Mouse (Mus musculus): Measurements from ENCODE around the gene Ube2s.
A peak's percentile ranks its signal among the peaks of the same experiment; 100 is the strongest.
"Not testable (repeated sequence)": the region's sequence is repeated elsewhere in the genome, so short reads cannot be mapped to it uniquely, and the experiment has no call there.

Gene Ube2s

GRCm38 (mm10) chr7:4821690-4822089 is 9.3 kb upstream of the Ube2s start:
- no peak for DNase-seq (ENCODE audit: low read depth, low spot score)

- DNase-seq (ENCODE audit: low read depth, low spot score), result not testable (repeated sequence)
Observed at GRCm38 (mm10) chr7:4820925-4821324, 8.5 kb upstream of the Ube2s start.

GRCm38 (mm10) chr7:4816559-4816958 is 4.2 kb upstream of the Ube2s start:
- no peak for DNase-seq (ENCODE audit: low read depth, low spot score)

- no peak for DNase-seq (ENCODE audit: low read depth, low spot score)
Observed at GRCm38 (mm10) chr7:4813105-4813791, 858 bp upstream of the Ube2s start.

GRCm38 (mm10) chr7:4811842-4812302 is 518 bp downstream of the Ube2s start:
- DNase-seq (ENCODE audit: low read depth, low spot score), result no peak

- DNase-seq (ENCODE audit: low read depth, low spot score), result not testable (repeated sequence)
Observed at GRCm38 (mm10) chr7:4811131-4811530, 1.3 kb downstream of the Ube2s start.

- DNase-seq (ENCODE audit: low read depth, low spot score), result no peak
Observed at GRCm38 (mm10) chr7:4806716-4807115, 5.7 kb downstream of the Ube2s start.

GRCm38 (mm10) chr7:4802247-4802646 is 10.1 kb downstream of the Ube2s start:
- no peak for DNase-seq (ENCODE audit: low read depth, low spot score)

- DNase-seq (ENCODE audit: low read depth, low spot score), result no peak
Observed at GRCm38 (mm10) chr7:4795767-4796433, 16.5 kb downstream of the Ube2s start.

- DNase-seq (ENCODE audit: low read depth, low spot score), result no peak
Observed at GRCm38 (mm10) chr7:4794631-4795168, 17.7 kb downstream of the Ube2s start.

GRCm38 (mm10) chr7:4793674-4794073 is 18.7 kb downstream of the Ube2s start:
- DNase-seq (ENCODE audit: low read depth, low spot score), result no peak

GRCm38 (mm10) chr7:4793248-4793647 is 19.1 kb downstream of the Ube2s start:
- not testable (repeated sequence) for DNase-seq (ENCODE audit: low read depth, low spot score)

- peak; percentile 90 for DNase-seq (ENCODE audit: low read depth, low spot score)
Observed at GRCm38 (mm10) chr7:4792278-4793212, 19.8 kb downstream of the Ube2s start, which contains the start of gene Rpl28. Gene Rpl28 (plus strand): TSS chr7:4792874.

GRCm38 (mm10) chr7:4789436-4789935 is 22.9 kb downstream of the Ube2s start, which contains the start of gene Tmem238:
Gene Tmem238 (minus strand): TSS chr7:4789656.
- no peak for DNase-seq (ENCODE audit: low read depth, low spot score)

GRCm38 (mm10) chr7:4788499-4789435 is 23.6 kb downstream of the Ube2s start:
- no peak for DNase-seq (ENCODE audit: low read depth, low spot score)

GRCm38 (mm10) chr7:4783667-4784268 is 28.6 kb downstream of the Ube2s start:
- no peak for DNase-seq (ENCODE audit: low read depth, low spot score)

- no peak for DNase-seq (ENCODE audit: low read depth, low spot score)
Observed at GRCm38 (mm10) chr7:4782759-4783158, 29.6 kb downstream of the Ube2s start, which contains the start of the genes Il11 and Tmem190. Gene Il11 (minus strand): TSS chr7:4782859. Gene Tmem190 (plus strand): TSS chr7:4782937.

- DNase-seq (ENCODE audit: low read depth, low spot score), result no peak
Observed at GRCm38 (mm10) chr7:4782130-4782529, 30.3 kb downstream of the Ube2s start.

GRCm38 (mm10) chr7:4779921-4780320 is 32.5 kb downstream of the Ube2s start:
- no peak for DNase-seq (ENCODE audit: low read depth, low spot score)

All from c-Kit-negative CD71-positive TER-119-positive erythroid progenitor cells, embryonic 14.5 days (primary cell).